Mouse (Mus musculus) G1E-ER4 (cell line): ENCODE data around the gene Wipi1. TPM values are rescaled to one million over a fixed set of nuclear protein-coding genes. Genes with fewer than 3 reads are reported as not detected.
A peak's percentile ranks its signal among the peaks of the same experiment; 100 is the strongest.

Source experiments
- GATA1 ChIP-seq: IDR thresholded peaks from one replicate; pipeline ENCODE4 v1.8.0; 2012; ENCODE audit warnings: low read length, inconsistent platforms
- polyA plus RNA-seq: library from polyadenylated mRNA; stranded (reverse); fragments of >175 nt; gene quantifications from 2 replicates; pipeline ENCODE4 v1.2.3, GENCODE M21; 2012

Gene Wipi1
- polyA plus RNA-seq, 1 experiment: 23.0 TPM

GRCm38 (mm10) chr11:109560793-109561257 is 50.9 kb downstream of the Wipi1 start:
- no peak for TF ChIP-seq GATA1

DNA sequence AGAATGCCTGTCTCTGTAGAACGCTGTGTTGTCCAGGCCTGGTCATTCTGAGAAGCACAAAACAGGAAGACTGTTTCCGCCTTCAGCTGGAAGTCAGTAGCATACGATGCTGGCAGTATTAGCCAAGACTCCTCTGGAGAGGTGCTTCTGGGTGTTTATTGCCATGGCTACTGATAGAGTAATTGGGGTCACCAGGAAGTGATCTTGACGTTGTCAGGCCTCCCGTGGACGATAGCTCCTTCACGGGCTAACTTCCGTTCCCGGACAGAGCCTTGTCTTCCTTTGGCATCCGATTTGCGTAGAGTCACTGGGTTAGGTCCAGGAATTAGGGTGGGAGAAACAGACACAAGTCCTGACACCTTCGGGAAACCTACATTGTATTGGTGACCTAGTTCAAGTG is 52.5 kb downstream of the Wipi1 start:
- TF ChIP-seq GATA1: no peak

- peak; percentile 80 for TF ChIP-seq GATA1
Measured at GRCm38 (mm10) chr11:109557419-109557818, 54.3 kb downstream of the Wipi1 start.

DNA sequence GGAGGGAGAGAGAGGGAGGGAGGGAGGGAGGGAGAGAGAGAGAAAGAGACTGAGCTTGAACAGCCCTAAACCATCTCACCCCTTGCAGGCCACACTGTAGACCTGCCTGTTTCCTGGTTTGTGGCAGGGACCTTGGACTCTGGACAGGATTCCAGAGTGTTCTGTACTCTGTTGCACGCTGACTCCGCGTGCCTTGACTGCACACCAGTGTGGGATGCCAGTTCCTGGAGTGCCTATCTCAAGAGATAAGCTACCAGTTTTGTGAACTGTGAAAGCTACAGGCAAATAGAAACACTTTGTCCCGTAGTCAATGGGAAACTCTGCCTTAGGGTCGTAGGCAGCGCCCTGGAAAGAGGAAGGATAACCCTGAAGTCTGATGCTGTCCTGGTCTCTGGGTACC is 55.6 kb downstream of the Wipi1 start:
- no peak for TF ChIP-seq GATA1

DNA sequence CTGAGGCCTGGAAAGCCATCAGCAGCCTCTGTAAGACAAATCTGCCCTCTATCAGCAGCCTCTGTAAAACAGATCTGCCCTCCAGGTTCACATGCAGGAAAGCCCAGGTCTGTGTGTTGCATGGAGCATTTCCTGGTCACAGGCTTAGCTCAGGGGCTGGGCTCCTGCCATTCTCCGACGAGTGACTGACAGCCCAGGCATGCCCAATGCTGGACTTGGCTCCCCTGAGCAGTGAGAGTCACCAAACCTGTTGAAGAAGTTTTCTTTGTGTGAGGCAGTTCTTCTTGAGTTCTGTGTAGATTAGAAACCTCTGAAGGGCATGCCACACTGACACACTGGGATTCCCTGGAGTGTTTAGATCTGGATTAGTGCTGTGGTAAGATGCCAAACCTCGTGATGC is 57.3 kb downstream of the Wipi1 start:
- no peak for TF ChIP-seq GATA1

DNA sequence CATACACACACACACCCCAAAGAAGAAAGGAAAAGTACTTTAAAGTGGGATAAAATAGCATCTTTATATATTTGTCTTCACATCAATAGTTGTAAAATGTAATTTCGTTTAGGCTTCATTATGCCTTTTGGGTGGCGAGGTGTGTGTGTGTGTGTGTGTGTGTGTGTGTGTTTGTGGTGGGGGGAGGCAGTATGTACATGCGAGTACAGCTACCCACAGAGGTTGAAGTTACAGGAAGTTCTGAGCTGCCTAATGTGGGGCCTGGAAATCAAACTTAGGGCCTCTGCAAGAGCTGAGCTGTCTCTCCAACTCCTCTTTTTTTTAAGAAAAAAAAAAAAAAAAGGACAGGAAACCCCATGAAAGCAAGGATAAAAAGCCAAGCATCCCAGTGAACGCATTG is 57.8 kb downstream of the Wipi1 start:
- no peak for TF ChIP-seq GATA1

DNA sequence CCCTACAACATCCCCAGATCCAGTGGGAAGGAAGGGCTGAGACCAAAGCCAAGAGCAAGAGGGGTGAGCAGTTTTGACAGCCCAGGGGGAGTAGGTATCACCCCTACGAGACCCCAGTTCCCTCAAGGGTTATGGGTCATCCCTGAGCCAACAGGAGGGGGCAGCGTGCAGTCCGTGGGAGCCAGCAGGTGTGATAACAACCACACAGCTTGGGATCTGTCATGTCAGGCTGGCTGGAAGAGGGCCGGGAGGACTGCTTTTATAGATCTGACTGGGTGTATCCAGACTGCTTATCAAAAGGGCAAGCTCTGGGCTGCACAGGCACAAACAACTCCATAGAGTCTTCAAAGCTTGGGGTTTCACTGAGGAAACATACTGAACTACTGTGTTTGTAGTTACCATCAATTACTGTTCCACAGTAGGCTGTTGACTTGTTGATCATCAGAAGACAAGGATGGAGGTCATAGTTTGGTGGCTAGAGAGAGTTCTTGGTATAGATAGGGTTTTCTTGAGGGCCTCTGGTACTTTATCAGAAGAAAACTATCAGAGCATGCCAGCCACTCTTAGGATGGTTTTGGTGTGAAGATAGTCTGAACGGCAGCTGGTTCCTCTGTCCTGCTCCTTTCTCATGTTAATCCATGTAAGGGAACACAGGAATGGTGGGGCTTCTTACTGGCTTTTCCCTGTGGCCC is 62.0 kb downstream of the Wipi1 start:
- no peak for TF ChIP-seq GATA1

DNA sequence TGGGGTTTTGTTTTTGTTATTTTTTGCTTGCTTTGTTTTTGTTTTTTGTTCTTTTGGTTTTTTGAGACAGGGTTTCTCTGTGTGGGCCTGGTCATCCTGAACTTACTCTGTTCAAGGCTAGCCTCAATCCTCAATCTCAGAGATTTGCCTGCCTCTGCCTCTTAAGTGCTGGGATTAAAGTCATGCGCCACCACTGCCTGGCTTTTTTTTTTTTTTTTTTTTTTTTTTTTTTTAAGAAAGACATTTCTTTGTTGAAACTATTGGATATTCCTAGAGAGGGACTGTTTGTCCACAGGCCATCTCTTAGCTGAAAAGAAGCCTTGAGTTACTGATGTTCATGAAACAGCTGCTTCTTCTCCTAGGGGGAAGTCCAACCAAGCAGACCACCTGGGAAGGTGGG is 64.1 kb downstream of the Wipi1 start:
- TF ChIP-seq GATA1: no peak

DNA sequence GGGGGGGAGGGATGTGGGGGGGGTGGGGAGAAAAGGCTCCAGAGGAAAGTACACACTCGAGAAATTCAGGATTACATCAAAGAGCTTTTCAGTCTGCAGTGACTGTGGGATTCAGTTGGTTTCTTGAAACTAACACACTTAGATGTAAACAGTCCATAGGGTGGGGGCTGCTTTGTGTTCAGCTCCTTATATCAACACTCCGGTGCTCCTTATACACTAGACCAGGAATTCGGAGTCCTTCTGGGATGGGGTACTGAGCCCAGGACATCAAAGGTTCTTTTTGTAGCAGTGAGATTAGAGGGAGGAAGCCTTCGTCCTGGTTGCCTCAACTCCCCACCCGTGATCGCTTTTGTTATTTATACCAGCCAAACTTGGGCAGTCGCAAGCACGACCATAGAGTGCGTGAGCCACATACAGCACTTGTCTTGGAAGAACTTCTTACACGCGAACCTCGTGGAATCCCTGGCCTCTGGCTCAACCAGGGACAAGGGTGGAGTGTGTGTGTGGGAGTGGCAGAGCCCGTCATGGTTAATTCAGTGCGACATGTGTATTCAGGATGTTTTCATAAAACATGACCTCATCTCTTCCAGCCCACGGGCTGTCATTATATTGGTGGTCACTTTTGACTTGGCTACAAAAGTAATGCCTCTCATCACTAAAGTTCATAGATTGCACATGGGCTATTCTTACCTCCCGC is 65.3 kb downstream of the Wipi1 start:
- no peak for TF ChIP-seq GATA1

DNA sequence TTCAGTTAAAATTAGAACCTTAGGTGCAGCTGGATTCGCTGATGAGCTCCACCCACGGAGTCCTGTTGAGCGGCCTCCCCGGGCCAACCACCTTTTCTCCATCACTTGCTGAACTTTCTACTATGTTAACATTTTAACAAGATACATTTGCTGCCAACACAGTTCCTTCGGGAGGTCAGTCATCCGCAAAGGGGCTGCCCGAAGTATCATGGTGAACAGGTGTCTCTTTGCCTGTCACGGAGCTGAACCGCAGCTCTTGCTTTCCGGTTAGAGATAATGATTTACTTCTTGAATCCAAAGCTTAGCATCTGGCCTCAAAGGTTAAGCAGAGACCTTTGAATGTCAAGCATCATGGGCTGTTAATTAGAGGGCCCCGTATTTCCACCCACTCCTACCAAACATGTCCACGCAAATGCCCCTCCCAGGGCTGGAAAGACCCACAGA is 66.0 kb downstream of the Wipi1 start:
- no peak for TF ChIP-seq GATA1

DNA sequence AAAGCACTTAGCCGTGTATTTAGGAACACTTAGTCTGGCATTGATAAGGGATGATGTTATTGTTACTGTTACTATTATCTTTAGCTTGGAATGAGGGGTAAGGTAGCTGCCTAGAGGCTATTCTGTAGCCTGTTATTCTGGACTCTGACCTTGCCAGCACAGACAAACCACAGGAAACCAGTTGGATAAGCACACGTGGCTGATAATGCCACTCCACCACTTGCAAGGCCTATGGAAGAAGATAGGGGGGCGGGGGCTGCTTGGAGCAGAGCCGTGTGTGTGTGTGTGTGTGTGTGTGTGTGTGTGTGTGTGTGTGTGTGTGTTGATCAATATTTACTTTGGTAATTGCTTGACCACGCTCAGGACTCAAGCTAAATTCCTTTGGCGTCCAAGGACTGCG is 66.5 kb downstream of the Wipi1 start:
- TF ChIP-seq GATA1: peak; percentile 91

GRCm38 (mm10) chr11:109544432-109544831 is 67.3 kb downstream of the Wipi1 start:
- TF ChIP-seq GATA1: no peak

DNA sequence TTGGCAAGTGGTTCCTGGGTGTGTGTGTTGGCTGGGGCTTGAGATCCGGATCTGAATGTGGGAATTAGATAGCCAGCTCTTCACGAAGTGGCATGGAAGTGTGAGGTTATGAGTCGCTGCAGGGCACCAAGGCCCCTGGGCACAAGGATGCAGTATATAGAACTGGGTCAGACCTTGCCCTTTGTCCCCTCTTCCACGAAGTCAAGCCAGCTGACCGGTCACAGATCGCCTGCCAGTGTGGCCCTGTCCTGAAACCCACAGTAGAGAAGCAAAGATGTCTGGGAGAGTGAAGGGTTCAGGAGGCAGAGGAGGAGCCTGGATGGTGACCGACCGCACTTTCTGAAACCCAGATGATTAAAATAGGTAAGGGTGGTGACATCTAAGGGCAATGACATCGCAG is 68.3 kb downstream of the Wipi1 start:
- TF ChIP-seq GATA1: no peak

DNA sequence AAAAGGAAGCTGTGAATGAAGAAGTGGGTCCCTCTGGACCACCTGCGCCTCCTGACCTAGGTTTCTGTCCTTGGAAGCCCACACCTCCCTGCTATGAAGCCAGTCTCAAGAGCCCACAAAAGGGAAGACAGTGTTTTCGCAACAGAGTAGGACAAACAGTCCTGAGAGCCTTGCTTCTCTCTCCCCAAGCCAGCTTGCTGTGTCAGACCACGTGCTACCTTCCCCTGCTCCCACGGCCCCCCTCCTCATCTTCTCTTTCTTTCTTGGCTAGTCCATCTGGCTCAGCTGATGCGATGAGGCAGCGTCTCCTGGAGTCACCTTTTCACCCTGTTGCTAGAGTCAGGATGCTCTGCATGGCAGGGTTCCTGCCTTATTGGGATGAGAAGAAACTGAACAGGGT is 72.5 kb downstream of the Wipi1 start:
- TF ChIP-seq GATA1: no peak

- TF ChIP-seq GATA1: no peak
Measured at GRCm38 (mm10) chr11:109536939-109537338, 74.8 kb downstream of the Wipi1 start.

GRCm38 (mm10) chr11:109535966-109536365 is 75.8 kb downstream of the Wipi1 start:
- TF ChIP-seq GATA1: no peak

GRCm38 (mm10) chr11:109530030-109530429 is 81.7 kb downstream of the Wipi1 start:
- no peak for TF ChIP-seq GATA1
